Mouse (Mus musculus) kidney, postnatal 0 days (tissue): ENCODE measurements around the gene AF067063. TPM values are rescaled to one million over a fixed set of nuclear protein-coding genes. Genes with fewer than 3 reads are reported as not detected.
A peak's percentile ranks its signal among the peaks of the same experiment; 100 is the strongest.
"Not testable (repeated sequence)": the region's sequence is repeated elsewhere in the genome, so short reads cannot be mapped to it uniquely, and the experiment has no call there.

ENCODE experiments used
- ATAC-seq: fragments of 200-750 bp; cut with Nextera tagmentation; replicated peaks from 2 replicates; pipeline ENCODE4 v1.8.0; 2017; ENCODE audit warnings: low read depth, moderate number of reproducible peaks, moderate TSS enrichment, moderate library complexity; ENCODE audit not compliant: low FRiP score
- DNase-seq: peaks from one replicate; pipeline ENCODE4 v3.0.0-alpha.2; 2016; ENCODE audit warnings: low spot score
- H3K27ac ChIP-seq: fragments of 300-500 bp; sonication (generic); 2 replicates; pipeline ENCODE4 v1.5.1; 2014; ENCODE audit warnings: mild to moderate bottlenecking
- H3K27me3 ChIP-seq: fragments of 300-500 bp; sonication (generic); 2 replicates; pipeline ENCODE4 v1.6.1; 2014; ENCODE audit warnings: low read length, mixed read lengths; ENCODE audit not compliant: insufficient read depth
- H3K36me3 ChIP-seq: fragments of 300-500 bp; sonication (generic); 2 replicates; pipeline ENCODE4 v1.6.1; 2014; ENCODE audit warnings: low read length, mixed read lengths; ENCODE audit not compliant: insufficient read depth
- H3K4me1 ChIP-seq: fragments of 300-500 bp; sonication (generic); replicated peaks from 2 replicates; pipeline ENCODE4 v1.6.1; 2014; ENCODE audit warnings: antibody characterized with exemption, low read length, mixed read lengths; ENCODE audit not compliant: insufficient read depth
- H3K4me2 ChIP-seq: fragments of 300-500 bp; sonication (generic); 2 replicates; pipeline ENCODE4 v1.6.1; 2014; ENCODE audit warnings: mild to moderate bottlenecking, low read length, moderate library complexity, mixed read lengths
- H3K4me3 ChIP-seq: fragments of 300-500 bp; sonication (generic); replicated peaks from 2 replicates; pipeline ENCODE4 v1.5.1; 2014; ENCODE audit warnings: low read depth, low read length
- H3K9ac ChIP-seq: fragments of 300-500 bp; sonication (generic); 2 replicates; pipeline ENCODE4 v1.6.1; 2014; ENCODE audit warnings: low read depth, low read length
- H3K9me3 ChIP-seq: fragments of 300-500 bp; sonication (generic); replicated peaks from 2 replicates; pipeline ENCODE4 v1.6.1; 2016; ENCODE audit warnings: low read length, inconsistent platforms, mixed read lengths
- CTCF ChIP-seq: IDR thresholded peaks from 2 replicates; pipeline ENCODE4 v1.5.1; 2016; ENCODE audit warnings: antibody characterized with exemption, low read depth, mild to moderate bottlenecking, moderate library complexity
- WGBS: fragments of 180-500 bp; shearing (Covaris S2); extraction: QIAGEN DNeasy Blood & Tissue Kit; methylation state at CpG from one replicate; pipeline ENCODE4 v1.1.7; 2014; 5-methylcytosine and 5-hydroxymethylcytosine counted together
- polyA plus RNA-seq: library from polyadenylated mRNA; unstranded; fragments of >200 nt; fragmentation: Nextera tagmentation; extraction: Ambion mirVana; gene quantifications from 2 replicates; pipeline ENCODE4 v1.2.1, GENCODE M21; 2015

AF067063 gene
- not detected in 2 replicates for polyA plus RNA-seq

DNA sequence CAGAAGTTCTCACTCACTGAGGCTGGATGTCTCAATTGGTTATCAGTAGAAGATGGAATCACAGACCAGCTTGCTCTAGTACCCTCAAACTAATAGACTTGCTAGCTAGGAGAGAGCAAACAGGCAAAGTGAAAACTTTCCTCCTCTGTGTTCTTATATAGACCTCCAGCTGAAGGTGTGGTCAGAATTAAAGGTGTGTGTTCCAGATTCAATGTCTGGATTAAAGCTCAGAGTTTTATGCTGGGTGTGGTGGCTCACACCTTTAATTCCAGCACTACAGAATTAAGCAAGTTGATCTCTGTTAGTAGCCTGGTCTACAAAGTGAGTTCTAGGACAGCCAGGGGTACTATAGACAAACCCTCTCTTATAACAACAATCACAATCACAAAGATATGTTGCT is at the start of gene AF067063:
TSS of gene AF067063 (minus strand) at position 101 of the 400 bp plus-strand sequence.
- H3K27ac ChIP-seq, DNase-seq, H3K9ac ChIP-seq, H3K9me3 ChIP-seq, H3K4me1 ChIP-seq, H3K27me3 ChIP-seq, H3K36me3 ChIP-seq, H3K4me2 ChIP-seq, H3K4me3 ChIP-seq, ATAC-seq: not testable (repeated sequence)

DNA sequence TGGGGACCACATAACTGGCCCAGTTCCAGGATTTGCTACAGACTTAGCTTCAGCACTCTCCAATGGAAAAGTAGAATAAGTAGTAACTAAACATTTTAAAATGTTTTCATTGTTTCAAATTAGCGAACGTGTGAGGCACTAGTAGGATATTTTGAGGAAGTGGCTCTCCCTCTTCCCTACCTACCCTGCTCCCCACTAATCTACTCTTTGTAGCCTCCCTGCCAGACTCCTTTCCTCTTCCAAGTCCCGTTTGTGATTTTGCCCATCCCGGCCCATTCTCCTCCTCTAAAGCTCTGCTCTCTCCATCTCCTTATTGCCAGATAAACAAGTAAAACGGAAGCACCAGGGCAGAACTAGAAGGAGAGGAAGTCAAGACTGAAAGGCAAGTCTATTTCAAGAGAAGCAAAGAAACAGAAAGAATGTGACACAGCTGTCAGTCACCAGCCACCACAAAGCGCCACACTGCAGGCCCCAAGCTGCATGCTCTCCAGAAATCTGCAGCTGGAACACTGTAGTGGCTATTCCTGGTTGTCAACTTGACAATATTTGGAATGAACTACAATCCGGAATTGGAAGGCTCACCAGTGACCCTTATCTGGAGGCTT is 34.5 kb upstream of the AF067063 start:
- not testable (repeated sequence) for H3K4me1 ChIP-seq, DNase-seq, ATAC-seq, H3K4me3 ChIP-seq, H3K36me3 ChIP-seq, H3K9me3 ChIP-seq, H3K9ac ChIP-seq, H3K27me3 ChIP-seq, H3K4me2 ChIP-seq, H3K27ac ChIP-seq
- WGBS: 72% methylated on average over 6 of the region's 7 CpGs

- H3K27ac ChIP-seq, ATAC-seq, H3K27me3 ChIP-seq, H3K4me1 ChIP-seq, H3K9me3 ChIP-seq, H3K4me2 ChIP-seq, H3K36me3 ChIP-seq, DNase-seq, H3K9ac ChIP-seq, H3K4me3 ChIP-seq: not testable (repeated sequence)
- WGBS: no CpG with 5 or more reads among the region's 6 CpGs
Measured at GRCm38 (mm10) chr13:119862399-119862798, 32.4 kb upstream of the AF067063 start.

DNA sequence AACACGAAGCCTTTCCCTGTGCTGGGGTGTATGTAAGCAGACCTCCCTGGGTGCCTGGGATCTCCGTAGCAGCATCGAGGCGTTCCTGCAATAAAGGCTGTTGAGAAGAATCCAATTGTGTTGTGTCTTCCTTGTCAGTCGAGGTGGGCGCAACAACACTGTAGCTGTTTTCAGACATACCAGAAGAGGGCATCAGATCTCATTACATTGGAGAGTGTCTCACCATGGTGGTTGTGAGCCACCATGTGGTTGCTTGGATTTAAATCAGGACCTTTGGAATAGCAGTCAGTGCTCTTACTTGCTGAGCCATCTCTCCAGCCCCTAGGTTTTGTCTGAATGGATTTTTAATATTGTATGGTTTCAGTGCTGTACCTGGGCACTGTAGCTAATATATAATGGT is 10.0 kb upstream of the AF067063 start:
- not testable (repeated sequence) for DNase-seq, H3K9me3 ChIP-seq, H3K27ac ChIP-seq, H3K27me3 ChIP-seq, H3K4me3 ChIP-seq, H3K4me2 ChIP-seq, ATAC-seq, H3K4me1 ChIP-seq, H3K36me3 ChIP-seq, H3K9ac ChIP-seq
- 31% methylated on average over 6 of the region's 6 CpGs for WGBS
- peak; percentile 58 for TF ChIP-seq CTCF

- not testable (repeated sequence) for H3K27ac ChIP-seq, H3K4me3 ChIP-seq, H3K9me3 ChIP-seq, H3K9ac ChIP-seq, H3K36me3 ChIP-seq, H3K4me2 ChIP-seq, DNase-seq, H3K27me3 ChIP-seq, H3K4me1 ChIP-seq
- TF ChIP-seq CTCF: peak; percentile 40; the same call in 1 of the 2 replicates
- 0 out of 2 replicates have a peak, but pooled peaks have one; percentile 41 for ATAC-seq
- 6% methylated on average over 14 of the region's 23 CpGs for WGBS
Measured at GRCm38 (mm10) chr13:119837719-119838337, 7.8 kb upstream of the AF067063 start.

GRCm38 (mm10) chr13:119836324-119836811 is 6.4 kb upstream of the AF067063 start:
- H3K4me1 ChIP-seq, H3K9ac ChIP-seq, H3K27ac ChIP-seq, H3K9me3 ChIP-seq, H3K36me3 ChIP-seq, H3K4me3 ChIP-seq, H3K27me3 ChIP-seq: not testable (repeated sequence)
- WGBS: 13% methylated on average over 20 of the region's 23 CpGs
- peak overlapping the region; percentile 25; the same call in 1 of the 2 replicates for H3K4me2 ChIP-seq
- TF ChIP-seq CTCF: peak; percentile 40
- ATAC-seq (peak; percentile 50), DNase-seq (peak; percentile 6)
